Mouse (Mus musculus): ENCODE measurements around the gene Scn8a.
A peak's percentile ranks its signal among the peaks of the same experiment; 100 is the strongest.

The Scn8a gene

GRCm38 (mm10) chr15:101094979-101095378 is 225.3 kb downstream of the Scn8a start:
- peak; percentile 24 for DNase-seq (ENCODE audit: low spot score)

DNA sequence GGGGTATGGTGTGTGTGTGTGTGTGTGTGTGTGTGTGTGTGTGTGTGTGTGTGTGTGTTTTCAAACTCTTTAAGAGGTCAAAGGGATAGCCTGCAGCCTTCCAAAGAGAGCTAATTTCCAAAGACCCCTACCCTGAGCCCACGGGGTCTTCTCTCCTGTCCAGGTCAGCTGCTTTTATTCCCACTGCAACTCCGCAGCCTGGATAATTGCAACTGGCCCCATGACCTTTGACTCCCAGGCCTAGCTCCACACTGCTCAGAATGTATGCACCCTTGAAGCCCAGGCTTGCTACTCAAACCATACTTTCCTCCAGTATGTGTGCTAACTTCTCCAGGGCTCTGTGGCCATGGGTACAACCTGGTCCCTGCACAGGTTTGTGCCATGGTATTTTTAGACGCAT is 225.7 kb downstream of the Scn8a start:
- no peak for DNase-seq (ENCODE audit: low spot score)

Data from retina, embryonic 14.5 days (tissue).